ENCODE assay signal across 7 mouse cellular contexts in genomic region chr4:74012700-74013099, GRCm38 (mm10). TPM values are rescaled to one million over a fixed set of nuclear protein-coding genes. Genes with fewer than 3 reads are reported as not detected.
A peak's percentile ranks its signal among the peaks of the same experiment; 100 is the strongest.
DNase-seq lines count a peak whose midpoint lies in the region; ATAC-seq lines count a peak whose summit lies in the region.

No protein-coding gene starts in this region.

- H3K4me1 ChIP-seq in liver, embryonic 11.5 days (replicated peaks; ENCODE audit: control insufficient read depth, insufficient read depth, low read length) = no peaks in the 10 kb centered on the region
- H3K4me1 ChIP-seq in forebrain, embryonic 12.5 days = peaks cover 10% of the 10 kb centered on the region
- H3K4me1 ChIP-seq in intestine, embryonic 15.5 days (replicated peaks) = peaks cover 3% of the 10 kb centered on the region; the same call in 1 of the 2 replicates
- H3K4me1 ChIP-seq in stomach, embryonic 14.5 days (ENCODE audit: control insufficient read depth, insufficient read depth, low read length) = no peaks in the 10 kb centered on the region

- peak overlapping the region; percentile 71 for H3K4me2 ChIP-seq in liver, embryonic 11.5 days
- peak overlapping the region; percentile 85 for H3K4me2 ChIP-seq in forebrain, embryonic 12.5 days
- H3K4me2 ChIP-seq in intestine, embryonic 15.5 days (replicated peaks) = peak overlapping the region; percentile 96
- H3K4me2 ChIP-seq in stomach, embryonic 14.5 days (replicated peaks; ENCODE audit: low read depth, low read length) = peak overlapping the region; percentile 92

- no peaks in the 10 kb centered on the region for H3K36me3 ChIP-seq in liver, embryonic 11.5 days (ENCODE audit: control insufficient read depth, insufficient read depth, low read length)
- no peaks in the 10 kb centered on the region for H3K36me3 ChIP-seq in forebrain, embryonic 12.5 days (replicated peaks)
- no peaks in the 10 kb centered on the region for H3K36me3 ChIP-seq in intestine, embryonic 15.5 days
- H3K36me3 ChIP-seq in stomach, embryonic 14.5 days (ENCODE audit: control insufficient read depth, insufficient read depth, low read length) = no peaks in the 10 kb centered on the region

- intact Hi-C loops in gastrocnemius, postnatal 14 days (cut with DNase I; ENCODE audit: low total_unique reads) = no loop called here

- H3K27ac ChIP-seq in liver, embryonic 11.5 days (ENCODE audit: low read depth, low read length) = no peak overlapping the region
- no peak overlapping the region for H3K27ac ChIP-seq in forebrain, embryonic 12.5 days
- no peak overlapping the region for H3K27ac ChIP-seq in intestine, embryonic 15.5 days
- no peak overlapping the region for H3K27ac ChIP-seq in stomach, embryonic 14.5 days (ENCODE audit: low read length)

- H3K27me3 ChIP-seq in liver, embryonic 11.5 days (replicated peaks; ENCODE audit: control insufficient read depth, insufficient read depth, low read length) = peaks cover 11% of the 10 kb centered on the region
- H3K27me3 ChIP-seq in forebrain, embryonic 12.5 days = peaks cover 9% of the 10 kb centered on the region
- peaks cover 7% of the 10 kb centered on the region; the same call in 1 of the 2 replicates for H3K27me3 ChIP-seq in intestine, embryonic 15.5 days (replicated peaks)
- no peaks in the 10 kb centered on the region for H3K27me3 ChIP-seq in stomach, embryonic 14.5 days (ENCODE audit: control insufficient read depth, insufficient read depth, low read length)

- H3K9ac ChIP-seq in liver, embryonic 11.5 days (ENCODE audit: low read depth, low read length) = no peak overlapping the region
- no peak overlapping the region; the same call in 1 of the 2 replicates for H3K9ac ChIP-seq in forebrain, embryonic 12.5 days
- no peak overlapping the region for H3K9ac ChIP-seq in intestine, embryonic 15.5 days
- H3K9ac ChIP-seq in stomach, embryonic 14.5 days (replicated peaks; ENCODE audit: low read depth, low read length) = no peak overlapping the region

- 43% methylated on average over 4 of the region's 4 CpGs for WGBS in liver, embryonic 11.5 days
- 40% methylated on average over 4 of the region's 4 CpGs for WGBS in forebrain, embryonic 12.5 days
- WGBS in intestine, embryonic 15.5 days = 45% methylated on average over 4 of the region's 4 CpGs
- 43% methylated on average over 4 of the region's 4 CpGs for WGBS in stomach, embryonic 14.5 days

- H3K4me3 ChIP-seq in liver, embryonic 11.5 days (ENCODE audit: low read depth, low read length) = no peak overlapping the region
- H3K4me3 ChIP-seq in forebrain, embryonic 12.5 days (replicated peaks) = peak overlapping the region; percentile 54
- H3K4me3 ChIP-seq in intestine, embryonic 15.5 days (replicated peaks) = peak overlapping the region; percentile 50; the same call in 1 of the 2 replicates
- H3K4me3 ChIP-seq in stomach, embryonic 14.5 days (ENCODE audit: low read depth, low read length) = peak overlapping the region; percentile 52

- no peak for DNase-seq in liver, embryonic 11.5 days (ENCODE audit: low spot score)
- no peak for DNase-seq in liver
- no peak for DNase-seq in urinary bladder, adult 18-20 months (ENCODE audit: low spot score in 2 of 2)
- no peak for DNase-seq in gastrocnemius, postnatal 14 days

- ATAC-seq in liver, embryonic 11.5 days (replicated peaks; ENCODE audit: low FRiP score) = no peak
- ATAC-seq in forebrain, embryonic 12.5 days (ENCODE audit: low FRiP score) = peak; percentile 22
- no peak; the same call in 1 of the 2 replicates for ATAC-seq in intestine, embryonic 15.5 days
- no peak for ATAC-seq in stomach, embryonic 14.5 days (ENCODE audit: insufficient number of reproducible peaks, insufficient read depth, low FRiP score, low read depth)

- no peaks in the 10 kb centered on the region for H3K9me3 ChIP-seq in liver, embryonic 11.5 days (ENCODE audit: control insufficient read depth, low read length)
- H3K9me3 ChIP-seq in forebrain, embryonic 12.5 days = no peaks in the 10 kb centered on the region
- no peaks in the 10 kb centered on the region for H3K9me3 ChIP-seq in intestine, embryonic 15.5 days
- no peaks in the 10 kb centered on the region for H3K9me3 ChIP-seq in stomach, embryonic 14.5 days (ENCODE audit: control insufficient read depth, low read depth, low read length)

RNA-seq across cellular contexts. Expression of gene Frmd3, which starts 0.5 kb away (rescaled TPM):
- polyA plus RNA-seq in liver, embryonic 11.5 days (2014; fragmentation: Nextera tagmentation; extraction: Ambion mirVana) = 0.19 and 0.21 TPM in 2 replicates
- 5.0 and 5.9 TPM in 2 replicates for polyA plus RNA-seq in forebrain, embryonic 12.5 days (2016; fragmentation: Nextera tagmentation; extraction: Ambion mirVana)
- polyA plus RNA-seq in intestine, embryonic 15.5 days (2015; fragmentation: Nextera tagmentation; extraction: Ambion mirVana) = 0.87 and 0.92 TPM in 2 replicates
- 1.2 and 1.4 TPM in 2 replicates for polyA plus RNA-seq in stomach, embryonic 14.5 days (2014; fragmentation: Nextera tagmentation; extraction: Ambion mirVana)
- total RNA-seq in gastrocnemius, postnatal 14 days (2021) = 1 to 10 TPM in 1 of 2 experiments, under 1 TPM in 1; 0.86 to 2.4 TPM
